Mouse (Mus musculus) MEL (cell line): ENCODE results near the gene Slc19a2. TPM values are rescaled to one million over a fixed set of nuclear protein-coding genes. Genes with fewer than 3 reads are reported as not detected.

Source experiments
- DNase-seq: peaks from one replicate; pipeline ENCODE4 v3.0.0; 2011; ENCODE audit warnings: low read depth, low spot score
- H3K27ac ChIP-seq: 2 replicates; pipeline ENCODE4 v1.5.1; 2012; ENCODE audit warnings: low read depth, mild to moderate bottlenecking, control low read depth, low read length, moderate library complexity; ENCODE audit not compliant: control insufficient read depth
- H3K27me3 ChIP-seq, 2 experiments: fragments of 150-350 bp in 1 of 2; sonication (generic) in 1 of 2; 2 replicates each; pipeline ENCODE4 v1.6.1; 2012; ENCODE audit warnings: low read length in 2 of 2, mild to moderate bottlenecking in 2 of 2, improper control_type of control experiment in 1 of 2, moderate library complexity in 1 of 2; ENCODE audit not compliant: insufficient read depth in 2 of 2, control insufficient read depth in 1 of 2
- H3K36me3 ChIP-seq, 2 experiments: 2 replicates each; pipeline ENCODE4 v1.6.1; 2012 to 2014; ENCODE audit warnings: low read length in 2 of 2, improper control_type of control experiment in 1 of 2, inconsistent platforms in 1 of 2, mild to moderate bottlenecking in 1 of 2; ENCODE audit not compliant: insufficient read depth in 2 of 2, control insufficient read depth in 1 of 2
- H3K4me1 ChIP-seq, 2 experiments: fragments of 150-350 bp in 1 of 2; sonication (generic) in 1 of 2; 2 replicates each; pipeline ENCODE4 v1.6.1; 2012; ENCODE audit warnings: low read length in 2 of 2, improper control_type of control experiment in 1 of 2, mild to moderate bottlenecking in 1 of 2; ENCODE audit not compliant: insufficient read depth in 2 of 2, control insufficient read depth in 1 of 2
- H3K4me3 ChIP-seq, 2 experiments: fragments of 150-350 bp in 1 of 2; sonication (generic) in 1 of 2; 2 replicates each; pipeline ENCODE4 v1.5.1; 2012; ENCODE audit warnings: low read depth in 2 of 2, low read length in 2 of 2, mild to moderate bottlenecking in 2 of 2, moderate library complexity in 2 of 2, control low read depth in 1 of 2, improper control_type of control experiment in 1 of 2; ENCODE audit not compliant: control insufficient read depth in 1 of 2, insufficient read depth in 1 of 2
- H3K79me2 ChIP-seq: 2 replicates; pipeline ENCODE4 v1.6.1; 2012; ENCODE audit warnings: mild to moderate bottlenecking, low read length, moderate library complexity; ENCODE audit not compliant: control insufficient read depth, poor library complexity, insufficient read depth
- H3K9ac ChIP-seq: 2 replicates; pipeline ENCODE4 v1.6.1; 2012; ENCODE audit warnings: low read depth, mild to moderate bottlenecking, control low read depth, low read length, moderate library complexity; ENCODE audit not compliant: control insufficient read depth, poor library complexity, severe bottlenecking
- H3K9me3 ChIP-seq: fragments of 150-350 bp; sonication (generic); replicated peaks from 2 replicates; pipeline ENCODE4 v1.6.1; 2012; ENCODE audit warnings: mild to moderate bottlenecking, low read length, improper control_type of control experiment, moderate library complexity; ENCODE audit not compliant: insufficient read depth
- CHD1 ChIP-seq: IDR thresholded peaks from 2 replicates; pipeline ENCODE4 v1.6.1; 2012; ENCODE audit warnings: low read depth, mild to moderate bottlenecking, inconsistent platforms, low read length, improper control_type of control experiment
- CTCF ChIP-seq, 3 experiments: IDR thresholded peaks in 2 of 3; conservative IDR thresholded peaks in 1 of 3; 2 replicates each; pipeline ENCODE4 v1.5.1; 2011 to 2012; ENCODE audit warnings: low read length in 3 of 3, low read depth in 2 of 3, mild to moderate bottlenecking in 2 of 3, improper control_type of control experiment in 1 of 3, inconsistent platforms in 1 of 3, mixed read lengths in 1 of 3, moderate library complexity in 1 of 3; ENCODE audit not compliant: control insufficient read depth in 1 of 3, insufficient read depth in 1 of 3, poor library complexity in 1 of 3, severe bottlenecking in 1 of 3
- E2F4 ChIP-seq: IDR thresholded peaks from 2 replicates; pipeline ENCODE4 v1.6.1; 2011; ENCODE audit warnings: low read depth, low read length, improper control_type of control experiment, borderline replicate concordance
- ELF1 ChIP-seq: IDR thresholded peaks from 2 replicates; pipeline ENCODE4 v1.6.1; 2014; ENCODE audit warnings: low read depth, mild to moderate bottlenecking, inconsistent platforms, low read length, improper control_type of control experiment, moderate library complexity
- EP300 ChIP-seq, 2 experiments: IDR thresholded peaks; 2 replicates each; pipeline ENCODE4 v1.6.1; 2011; ENCODE audit warnings: improper control_type of control experiment in 2 of 2, low read length in 2 of 2, low read depth in 1 of 2, mild to moderate bottlenecking in 1 of 2
- ETS1 ChIP-seq: IDR thresholded peaks from 2 replicates; pipeline ENCODE4 v1.6.1; 2012; ENCODE audit warnings: low read depth, mild to moderate bottlenecking, inconsistent platforms, low read length, improper control_type of control experiment, moderate library complexity
- GABPA ChIP-seq: IDR thresholded peaks from 2 replicates; pipeline ENCODE4 v1.6.1; 2012; ENCODE audit warnings: low read depth, mild to moderate bottlenecking, inconsistent platforms, low read length, improper control_type of control experiment, moderate library complexity
- GATA1 ChIP-seq: IDR thresholded peaks from 2 replicates; pipeline ENCODE4 v1.6.1; 2011; ENCODE audit warnings: low read depth, low read length, improper control_type of control experiment
- HCFC1 ChIP-seq: IDR thresholded peaks from 2 replicates; pipeline ENCODE4 v1.6.1; 2012; ENCODE audit warnings: low read depth, mild to moderate bottlenecking, inconsistent platforms, low read length, improper control_type of control experiment, moderate library complexity
- KAT2A ChIP-seq: conservative IDR thresholded peaks from 2 replicates; pipeline ENCODE4 v1.6.1; 2012; ENCODE audit warnings: low read depth, low read length, improper control_type of control experiment, inconsistent platforms
- MAFK ChIP-seq: IDR thresholded peaks from 2 replicates; pipeline ENCODE4 v1.6.1; 2011; ENCODE audit warnings: low read depth, mild to moderate bottlenecking, low read length, improper control_type of control experiment, borderline replicate concordance
- MAX ChIP-seq: IDR thresholded peaks from 2 replicates; pipeline ENCODE4 v1.6.1; 2011; ENCODE audit warnings: low read length, improper control_type of control experiment
- MAZ ChIP-seq: IDR thresholded peaks from 2 replicates; pipeline ENCODE4 v1.6.1; 2012; ENCODE audit warnings: low read depth, mild to moderate bottlenecking, inconsistent platforms, low read length, improper control_type of control experiment
- MEF2A ChIP-seq: IDR thresholded peaks from 2 replicates; pipeline ENCODE4 v1.6.1; 2014; ENCODE audit warnings: low read depth, mild to moderate bottlenecking, inconsistent platforms, low read length, improper control_type of control experiment; ENCODE audit not compliant: poor library complexity, insufficient replicate concordance, severe bottlenecking; ENCODE audit errors: extremely low read depth
- MXI1 ChIP-seq: IDR thresholded peaks from 2 replicates; pipeline ENCODE4 v1.6.1; 2011; ENCODE audit warnings: mild to moderate bottlenecking, low read depth, low read length, improper control_type of control experiment
- MYC ChIP-seq: IDR thresholded peaks from 2 replicates; pipeline ENCODE4 v1.6.1; 2011; ENCODE audit warnings: low read depth, mild to moderate bottlenecking, low read length, improper control_type of control experiment, moderate library complexity
- NELFE ChIP-seq: IDR thresholded peaks from 2 replicates; pipeline ENCODE4 v1.6.1; 2011; ENCODE audit warnings: low read depth, low read length, improper control_type of control experiment
- NRF1 ChIP-seq: IDR thresholded peaks from 2 replicates; pipeline ENCODE4 v1.6.1; 2014; ENCODE audit warnings: low read depth, mild to moderate bottlenecking, inconsistent platforms, low read length, improper control_type of control experiment, moderate library complexity; ENCODE audit not compliant: poor library complexity, insufficient read depth, severe bottlenecking
- POLR2A ChIP-seq, 2 experiments: IDR thresholded peaks; 2 replicates each; pipeline ENCODE4 v1.6.1; 2011 to 2012; ENCODE audit warnings: low read length in 2 of 2, mild to moderate bottlenecking in 2 of 2, control low read depth in 1 of 2, improper control_type of control experiment in 1 of 2, low read depth in 1 of 2, moderate library complexity in 1 of 2; ENCODE audit not compliant: control insufficient read depth in 1 of 2, insufficient read depth in 1 of 2, poor library complexity in 1 of 2
- POLR2AphosphoS2 ChIP-seq: IDR thresholded peaks from 2 replicates; pipeline ENCODE4 v1.6.1; 2011; ENCODE audit warnings: low read length, improper control_type of control experiment
- POLR2AphosphoS5 ChIP-seq: IDR thresholded peaks from 2 replicates; pipeline ENCODE4 v1.6.1; 2012; ENCODE audit warnings: low read depth, borderline replicate concordance, mild to moderate bottlenecking, inconsistent platforms, low read length, moderate library complexity, mixed read lengths
- RAD21 ChIP-seq: IDR thresholded peaks from 2 replicates; pipeline ENCODE4 v1.6.1; 2011; ENCODE audit warnings: mild to moderate bottlenecking, low read depth, low read length, improper control_type of control experiment
- RCOR1 ChIP-seq: IDR thresholded peaks from 2 replicates; pipeline ENCODE4 v1.6.1; 2012; ENCODE audit warnings: low read depth, mild to moderate bottlenecking, inconsistent platforms, low read length, improper control_type of control experiment
- SIN3A ChIP-seq: IDR thresholded peaks from 2 replicates; pipeline ENCODE4 v1.6.1; 2012; ENCODE audit warnings: low read length, improper control_type of control experiment, inconsistent platforms
- SMC3 ChIP-seq: IDR thresholded peaks from 2 replicates; pipeline ENCODE4 v1.6.1; 2011; ENCODE audit warnings: low read depth, low read length, improper control_type of control experiment
- TAL1 ChIP-seq: IDR thresholded peaks from 2 replicates; pipeline ENCODE4 v1.6.1; 2012; ENCODE audit warnings: mild to moderate bottlenecking, inconsistent platforms, low read length, moderate library complexity, mixed read lengths
- TCF12 ChIP-seq: IDR thresholded peaks from 2 replicates; pipeline ENCODE4 v1.6.1; 2014; ENCODE audit warnings: low read depth, mild to moderate bottlenecking, inconsistent platforms, low read length, improper control_type of control experiment, moderate library complexity
- USF1 ChIP-seq: IDR thresholded peaks from 2 replicates; pipeline ENCODE4 v1.6.1; 2014; ENCODE audit warnings: low read depth, mild to moderate bottlenecking, inconsistent platforms, low read length, improper control_type of control experiment, moderate library complexity
- ZC3H11A ChIP-seq: IDR thresholded peaks from 2 replicates; pipeline ENCODE4 v1.6.1; 2012; ENCODE audit warnings: low read depth, mild to moderate bottlenecking, inconsistent platforms, low read length, improper control_type of control experiment
- ZMIZ1 ChIP-seq: IDR thresholded peaks from 2 replicates; pipeline ENCODE4 v1.6.1; 2012; ENCODE audit warnings: low read depth, mild to moderate bottlenecking, inconsistent platforms, low read length, improper control_type of control experiment, moderate library complexity
- ZNF384 ChIP-seq: IDR thresholded peaks from 2 replicates; pipeline ENCODE4 v1.6.1; 2012; ENCODE audit warnings: low read depth, mild to moderate bottlenecking, inconsistent platforms, low read length, improper control_type of control experiment
- polyA plus RNA-seq, 2 experiments: library from polyadenylated mRNA; stranded (reverse) in 1 of 2; unstranded in 1 of 2; fragments of >175 nt in 1 of 2; fragments of >200 nt in 1 of 2; gene quantifications; 2 replicates each; pipeline versions ENCODE4 v1.2.1 to v1.2.4; 2012; ENCODE audit warnings: low replicate concordance in 2 of 2, low read depth in 1 of 2; ENCODE audit not compliant: insufficient read length in 2 of 2, insufficient read depth in 1 of 2, missing spikeins in 1 of 2
- total RNA-seq: library from RNA; depleted of rRNA; stranded (reverse); fragments of 300-350 nt; gene quantifications from 2 replicates; pipeline ENCODE4 v1.2.3, GENCODE M21; 2012

Slc19a2 gene
- total and polyA plus RNA-seq, 3 experiments = 9.0 to 54.2 (median 9.7) TPM

DNA sequence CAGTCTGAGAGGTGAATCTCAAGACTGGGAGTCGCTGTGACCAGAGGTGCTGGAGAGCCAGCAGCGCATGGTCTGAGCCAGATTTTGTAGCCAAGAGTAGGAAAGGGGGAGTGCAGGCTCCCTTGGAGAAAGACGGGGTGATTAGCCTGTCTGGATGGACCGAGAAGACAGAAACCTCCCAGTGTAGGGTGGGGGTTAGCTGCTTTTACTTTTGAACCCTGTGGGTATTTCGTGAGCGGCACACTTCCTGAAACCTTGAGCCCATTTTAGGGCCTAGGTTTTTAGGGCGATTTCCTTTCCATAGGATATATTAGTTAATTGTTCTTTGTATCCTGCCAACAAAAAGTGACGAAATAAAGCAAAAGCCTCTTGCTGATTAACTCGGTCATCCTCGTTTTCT, 875 bp upstream of the Slc19a2 start:
- peak; percentile 59 for DNase-seq
- H3K9ac ChIP-seq = peak overlapping the region; percentile 74
- peaks cover 1 to 2% of the 10 kb centered on the region in 2 experiments; a peak in 3 of 4 replicates for H3K27me3 ChIP-seq
- H3K27ac ChIP-seq = peak overlapping the region; percentile 89
- peaks cover 0 to 17% of the 10 kb centered on the region in 2 experiments; a peak in 2 of 4 replicates for H3K36me3 ChIP-seq
- H3K9me3 ChIP-seq = no peaks in the 10 kb centered on the region
- TF ChIP-seq CTCF (IDR thresholded peaks at IDR 0.05 in 2 of 3, conservative IDR thresholded peaks at IDR 0.05 in 1 of 3; ENCODE audit: control insufficient read depth in 1 of 3, insufficient read depth in 1 of 3, low read depth in 2 of 3, low read length in 3 of 3, poor library complexity in 1 of 3, severe bottlenecking in 1 of 3) (no peak), NRF1 (no peak), POLR2AphosphoS2 (no peak), GABPA (no peak), ZC3H11A (no peak), MAFK (no peak), USF1 (no peak), EP300 (IDR thresholded peaks at IDR 0.05; ENCODE audit: low read depth in 1 of 2, low read length in 2 of 2) (no peak), KAT2A (no peak), TCF12 (no peak), POLR2AphosphoS5 (no peak), MAX (no peak), TAL1 (no peak)
- TF ChIP-seq, all 39 proteins: peak for 0
- Histone ChIP-seq H3K4me1 (peaks cover 5 to 15% of the 10 kb centered on the region in 2 experiments), H3K4me3 (peak overlapping the region; percentile 64 to 68), H3K79me2 (peaks cover 9% of the 10 kb centered on the region)

DNA sequence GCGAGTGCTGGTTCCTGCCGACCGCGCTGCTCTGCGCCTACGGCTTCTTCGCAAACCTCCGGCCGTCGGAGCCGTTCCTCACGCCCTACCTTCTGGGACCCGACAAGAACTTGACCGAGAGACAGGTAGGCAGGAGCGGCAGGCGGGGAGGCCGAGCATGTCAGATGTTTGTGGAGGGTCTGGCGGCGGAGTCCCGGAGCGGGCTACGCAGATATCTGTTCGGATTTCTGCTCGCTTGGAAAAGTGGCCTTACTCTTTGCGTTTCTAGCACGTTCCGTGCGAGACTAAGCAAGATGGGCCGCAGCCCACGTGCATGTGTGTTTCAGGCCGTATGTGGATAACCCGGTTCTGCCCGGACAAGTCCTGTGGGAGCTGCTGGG, 476 bp downstream of the Slc19a2 start:
- peak overlapping the region; percentile 93 to 99 for H3K4me3 ChIP-seq
- H3K27ac ChIP-seq = peak overlapping the region; percentile 18; the same call in 1 of the 2 replicates
- H3K9ac ChIP-seq = peak overlapping the region; percentile 83
- H3K79me2 ChIP-seq = peaks cover 13% of the 10 kb centered on the region
- TF ChIP-seq GATA1 (no peak), MXI1 (peak; percentile 71), RAD21 (no peak), ZC3H11A (no peak), POLR2AphosphoS5 (no peak), SIN3A (peak; percentile 74; the same call in 1 of the 2 replicates), NELFE (no peak), MAX (peak; percentile 58), USF1 (no peak), SMC3 (no peak), ZMIZ1 (no peak), POLR2A (IDR thresholded peaks at IDR 0.05; ENCODE audit: control insufficient read depth in 1 of 2, insufficient read depth in 1 of 2, low read depth in 1 of 2, low read length in 2 of 2, poor library complexity in 1 of 2) (no peak), POLR2AphosphoS2 (no peak), MEF2A (no peak), EP300 (IDR thresholded peaks at IDR 0.05; ENCODE audit: low read depth in 1 of 2, low read length in 2 of 2) (no peak), CHD1 (no peak), MYC (peak; percentile 30; the same call in 1 of the 2 replicates), ELF1 (no peak), CTCF (IDR thresholded peaks at IDR 0.05 in 2 of 3, conservative IDR thresholded peaks at IDR 0.05 in 1 of 3; ENCODE audit: control insufficient read depth in 1 of 3, insufficient read depth in 1 of 3, low read depth in 2 of 3, low read length in 3 of 3, poor library complexity in 1 of 3, severe bottlenecking in 1 of 3) (no peak), KAT2A (no peak), ZNF384 (no peak), E2F4 (no peak), ETS1 (no peak), MAZ (no peak), HCFC1 (no peak), RCOR1 (no peak)
- TF ChIP-seq, all 39 proteins: peak for 4
- Histone ChIP-seq H3K4me1 (peaks cover 5 to 15% of the 10 kb centered on the region in 2 experiments), H3K36me3 (peaks cover 0 to 17% of the 10 kb centered on the region in 2 experiments; a peak in 2 of 4 replicates), H3K9me3 (no peaks in the 10 kb centered on the region), H3K27me3 (peaks cover 0 to 1% of the 10 kb centered on the region in 2 experiments; a peak in 2 of 4 replicates)
- no peak for DNase-seq
